Mouse (Mus musculus): ENCODE data around the gene Tcerg1l. TPM values are rescaled to one million over a fixed set of nuclear protein-coding genes. Genes with fewer than 3 reads are reported as not detected.

Tcerg1l gene
- polyA plus RNA-seq (2014; fragmentation: Nextera tagmentation; extraction: Ambion mirVana): 47.9 and 50.6 TPM in 2 replicates

- Histone ChIP-seq H3K4me3 (ENCODE audit: low read depth, low read length) (peak within 1 kb of the TSS; percentile 68), H3K4me2 (ENCODE audit: low read depth, low read length) (peak within 1 kb of the TSS; percentile 95), H3K27me3 (ENCODE audit: control insufficient read depth, insufficient read depth, low read length) (peaks cover 5% of the 10 kb centered on the region; the same call in 1 of the 2 replicates), H3K4me1 (ENCODE audit: control insufficient read depth, insufficient read depth, low read length) (0 out of 2 replicates have a peak, but pooled peaks cover 7% of the 10 kb centered on the region), H3K36me3 (ENCODE audit: control insufficient read depth, insufficient read depth, low read length) (no peaks in the 10 kb centered on the region), H3K9me3 (ENCODE audit: control insufficient read depth, low read length) (no peaks in the 10 kb centered on the region), H3K9ac (replicated peaks; ENCODE audit: low read depth, low read length) (peak within 1 kb of the TSS; percentile 79), H3K27ac (ENCODE audit: low read depth, low read length) (peak within 1 kb of the TSS; percentile 77)
- peak; percentile 86 for ATAC-seq (ENCODE audit: low read depth)
- under 1% methylated on average over 45 of the region's 76 CpGs for WGBS
These were observed at the start of gene Tcerg1l for GRCm38 (mm10) chr7:138397485-138398181. Gene Tcerg1l (minus strand): TSS chr7:138397730.

- Histone ChIP-seq H3K4me3 (ENCODE audit: low read depth, low read length) (no peak overlapping the region), H3K36me3 (ENCODE audit: control insufficient read depth, insufficient read depth, low read length) (no peaks in the 10 kb centered on the region), H3K9me3 (ENCODE audit: control insufficient read depth, low read length) (no peaks in the 10 kb centered on the region), H3K27me3 (ENCODE audit: control insufficient read depth, insufficient read depth, low read length) (no peaks in the 10 kb centered on the region), H3K27ac (ENCODE audit: low read depth, low read length) (no peak overlapping the region), H3K4me2 (ENCODE audit: low read depth, low read length) (no peak overlapping the region), H3K9ac (replicated peaks; ENCODE audit: low read depth, low read length) (no peak overlapping the region), H3K4me1 (ENCODE audit: control insufficient read depth, insufficient read depth, low read length) (no peaks in the 10 kb centered on the region)
- 69% methylated on average over 4 of the region's 4 CpGs for WGBS
- no peak for ATAC-seq (ENCODE audit: low read depth)
These were observed 44.6 kb upstream of the Tcerg1l start for GRCm38 (mm10) chr7:138442096-138442495.

GRCm38 (mm10) chr7:138432541-138432940 is 35.0 kb upstream of the Tcerg1l start:
- Histone ChIP-seq H3K36me3 (ENCODE audit: control insufficient read depth, insufficient read depth, low read length) (no peaks in the 10 kb centered on the region), H3K27me3 (ENCODE audit: control insufficient read depth, insufficient read depth, low read length) (no peaks in the 10 kb centered on the region), H3K4me2 (ENCODE audit: low read depth, low read length) (no peak overlapping the region), H3K9ac (replicated peaks; ENCODE audit: low read depth, low read length) (no peak overlapping the region), H3K27ac (ENCODE audit: low read depth, low read length) (no peak overlapping the region), H3K4me3 (ENCODE audit: low read depth, low read length) (no peak overlapping the region), H3K4me1 (ENCODE audit: control insufficient read depth, insufficient read depth, low read length) (no peaks in the 10 kb centered on the region), H3K9me3 (ENCODE audit: control insufficient read depth, low read length) (no peaks in the 10 kb centered on the region)
- WGBS: 74% methylated on average over 4 of the region's 4 CpGs
- ATAC-seq (ENCODE audit: low read depth): no peak

GRCm38 (mm10) chr7:138431456-138431855 is 33.9 kb upstream of the Tcerg1l start:
- H3K9me3 ChIP-seq (ENCODE audit: control insufficient read depth, low read length): no peaks in the 10 kb centered on the region
- no peak for ATAC-seq (ENCODE audit: low read depth)

GRCm38 (mm10) chr7:138429916-138430315 is 32.4 kb upstream of the Tcerg1l start:
- Histone ChIP-seq H3K9me3 (ENCODE audit: control insufficient read depth, low read length) (no peaks in the 10 kb centered on the region), H3K4me2 (ENCODE audit: low read depth, low read length) (no peak overlapping the region), H3K36me3 (ENCODE audit: control insufficient read depth, insufficient read depth, low read length) (no peaks in the 10 kb centered on the region), H3K4me3 (ENCODE audit: low read depth, low read length) (no peak overlapping the region), H3K4me1 (ENCODE audit: control insufficient read depth, insufficient read depth, low read length) (no peaks in the 10 kb centered on the region), H3K27me3 (ENCODE audit: control insufficient read depth, insufficient read depth, low read length) (no peaks in the 10 kb centered on the region), H3K9ac (replicated peaks; ENCODE audit: low read depth, low read length) (no peak overlapping the region), H3K27ac (ENCODE audit: low read depth, low read length) (no peak overlapping the region)
- 65% methylated on average over 7 of the region's 7 CpGs for WGBS
- no peak for ATAC-seq (ENCODE audit: low read depth)

More at GRCm38 (mm10) chr7:138431456-138431855, 33.9 kb upstream of the Tcerg1l start:
- Histone ChIP-seq H3K4me3 (ENCODE audit: low read depth, low read length) (no peak overlapping the region), H3K9ac (replicated peaks; ENCODE audit: low read depth, low read length) (no peak overlapping the region), H3K36me3 (ENCODE audit: control insufficient read depth, insufficient read depth, low read length) (no peaks in the 10 kb centered on the region), H3K4me1 (ENCODE audit: control insufficient read depth, insufficient read depth, low read length) (no peaks in the 10 kb centered on the region), H3K27me3 (ENCODE audit: control insufficient read depth, insufficient read depth, low read length) (no peaks in the 10 kb centered on the region), H3K4me2 (ENCODE audit: low read depth, low read length) (no peak overlapping the region), H3K27ac (ENCODE audit: low read depth, low read length) (no peak overlapping the region)

GRCm38 (mm10) chr7:138428826-138429225 is 31.3 kb upstream of the Tcerg1l start:
- Histone ChIP-seq H3K27me3 (ENCODE audit: control insufficient read depth, insufficient read depth, low read length) (no peaks in the 10 kb centered on the region), H3K4me1 (ENCODE audit: control insufficient read depth, insufficient read depth, low read length) (no peaks in the 10 kb centered on the region), H3K27ac (ENCODE audit: low read depth, low read length) (no peak overlapping the region), H3K4me3 (ENCODE audit: low read depth, low read length) (no peak overlapping the region), H3K36me3 (ENCODE audit: control insufficient read depth, insufficient read depth, low read length) (no peaks in the 10 kb centered on the region), H3K9me3 (ENCODE audit: control insufficient read depth, low read length) (no peaks in the 10 kb centered on the region), H3K4me2 (ENCODE audit: low read depth, low read length) (no peak overlapping the region), H3K9ac (replicated peaks; ENCODE audit: low read depth, low read length) (no peak overlapping the region)
- no peak for ATAC-seq (ENCODE audit: low read depth)
- WGBS: 35% methylated on average over 1 of the region's 1 CpGs

GRCm38 (mm10) chr7:138427441-138427840 is 29.9 kb upstream of the Tcerg1l start:
- no peak overlapping the region for H3K4me3 ChIP-seq (ENCODE audit: low read depth, low read length)
- no peak overlapping the region for H3K4me2 ChIP-seq (ENCODE audit: low read depth, low read length)
- H3K4me1 ChIP-seq (ENCODE audit: control insufficient read depth, insufficient read depth, low read length): no peaks in the 10 kb centered on the region
- no peak overlapping the region for H3K27ac ChIP-seq (ENCODE audit: low read depth, low read length)
- H3K9me3 ChIP-seq (ENCODE audit: control insufficient read depth, low read length): no peaks in the 10 kb centered on the region
- 61% methylated on average over 3 of the region's 3 CpGs for WGBS
- H3K9ac ChIP-seq (replicated peaks; ENCODE audit: low read depth, low read length): no peak overlapping the region
- no peak for ATAC-seq (ENCODE audit: low read depth)
- H3K27me3 ChIP-seq (ENCODE audit: control insufficient read depth, insufficient read depth, low read length): no peaks in the 10 kb centered on the region
- H3K36me3 ChIP-seq (ENCODE audit: control insufficient read depth, insufficient read depth, low read length): no peaks in the 10 kb centered on the region

GRCm38 (mm10) chr7:138413496-138413895 is 16.0 kb upstream of the Tcerg1l start:
- WGBS: 78% methylated on average over 5 of the region's 5 CpGs
- H3K36me3 ChIP-seq (ENCODE audit: control insufficient read depth, insufficient read depth, low read length): no peaks in the 10 kb centered on the region
- H3K27me3 ChIP-seq (ENCODE audit: control insufficient read depth, insufficient read depth, low read length): no peaks in the 10 kb centered on the region
- no peak overlapping the region for H3K4me2 ChIP-seq (ENCODE audit: low read depth, low read length)
- no peak for ATAC-seq (ENCODE audit: low read depth)
- H3K27ac ChIP-seq (ENCODE audit: low read depth, low read length): no peak overlapping the region
- H3K4me1 ChIP-seq (ENCODE audit: control insufficient read depth, insufficient read depth, low read length): no peaks in the 10 kb centered on the region
- no peak overlapping the region for H3K9ac ChIP-seq (replicated peaks; ENCODE audit: low read depth, low read length)
- no peak overlapping the region for H3K4me3 ChIP-seq (ENCODE audit: low read depth, low read length)
- no peaks in the 10 kb centered on the region for H3K9me3 ChIP-seq (ENCODE audit: control insufficient read depth, low read length)

GRCm38 (mm10) chr7:138401641-138402040 is 4.1 kb upstream of the Tcerg1l start:
- H3K9me3 ChIP-seq (ENCODE audit: control insufficient read depth, low read length): no peaks in the 10 kb centered on the region
- H3K4me2 ChIP-seq (ENCODE audit: low read depth, low read length): no peak overlapping the region
- no peaks in the 10 kb centered on the region for H3K36me3 ChIP-seq (ENCODE audit: control insufficient read depth, insufficient read depth, low read length)
- ATAC-seq (ENCODE audit: low read depth): no peak
- 0 out of 2 replicates have a peak, but pooled peaks cover 7% of the 10 kb centered on the region for H3K4me1 ChIP-seq (ENCODE audit: control insufficient read depth, insufficient read depth, low read length)
- no peak overlapping the region for H3K27ac ChIP-seq (ENCODE audit: low read depth, low read length)
- 94% methylated on average over 5 of the region's 5 CpGs for WGBS
- H3K9ac ChIP-seq (replicated peaks; ENCODE audit: low read depth, low read length): no peak overlapping the region
- no peak overlapping the region for H3K4me3 ChIP-seq (ENCODE audit: low read depth, low read length)
- peaks cover 2% of the 10 kb centered on the region; the same call in 1 of the 2 replicates for H3K27me3 ChIP-seq (ENCODE audit: control insufficient read depth, insufficient read depth, low read length)

Measured in neural tube, embryonic 14.5 days (tissue).